Comparison of ENCODE assay signal across 9 mouse cellular contexts in genomic region chr2:155946069-155946468, GRCm38 (mm10). TPM values are rescaled to one million over a fixed set of nuclear protein-coding genes. Genes with fewer than 3 reads are reported as not detected.
DNase-seq lines count a peak whose midpoint lies in the region; ATAC-seq and TF ChIP-seq lines count a peak whose summit lies in the region.
"Had no signal": no experiment of that assay in that cellular context is flagged by ENCODE, and none has a peak within 500 bp of the region (broad histone marks: within the 10 kb centered on the region; RNA-seq: fewer than 3 reads in every experiment).

No protein-coding gene starts in this region.

- DNase-seq in heart, adult 11 months: peak; percentile 89
- DNase-seq in B cell, adult 2 months: peak; percentile 80
- DNase-seq in brain, embryonic 14.5 days (ENCODE audit: low read depth): peak; percentile 80
- DNase-seq in kidney, postnatal 36 days: peak; percentile 46 to 88
- DNase-seq in lung, postnatal 36 days: peak; percentile 68
- peak; percentile 43 to 68 for DNase-seq in spleen, postnatal 14 days (ENCODE audit: low spot score in 2 of 2)

- TF ChIP-seq POLR2A in brain, embryonic 14.5 days (IDR thresholded peaks at IDR 0.05; ENCODE audit: borderline replicate concordance, extremely low read depth, insufficient read depth, insufficient read length, poor library complexity, severe bottlenecking): no peak

- H3K36me3 ChIP-seq in heart, embryonic 12.5 days: no peaks in the 10 kb centered on the region
- H3K36me3 ChIP-seq in forebrain, embryonic 13.5 days (ENCODE audit: poor library complexity, severe bottlenecking): no peaks in the 10 kb centered on the region
- H3K36me3 ChIP-seq: neural tube, embryonic 12.5 days had no signal

- peaks cover 29% of the 10 kb centered on the region; the same call in 1 of the 2 replicates for H3K27me3 ChIP-seq in heart, embryonic 12.5 days (replicated peaks)
- no peaks in the 10 kb centered on the region for H3K27me3 ChIP-seq in forebrain, embryonic 13.5 days
- H3K27me3 ChIP-seq: neural tube, embryonic 12.5 days had no signal

- 7% methylated on average over 7 of the region's 7 CpGs for WGBS in heart, embryonic 12.5 days
- WGBS in forebrain, embryonic 13.5 days: 3% methylated on average over 7 of the region's 7 CpGs

- H3K4me3 ChIP-seq in heart, embryonic 12.5 days: no peak overlapping the region
- H3K4me3 ChIP-seq in forebrain, embryonic 13.5 days: no peak overlapping the region
- H3K4me3 ChIP-seq: neural tube, embryonic 12.5 days had no signal

- H3K9ac ChIP-seq in heart, embryonic 12.5 days: no peak overlapping the region
- no peak overlapping the region for H3K9ac ChIP-seq in forebrain, embryonic 13.5 days
- H3K9ac ChIP-seq: neural tube, embryonic 12.5 days had no signal

- H3K4me2 ChIP-seq in heart, embryonic 12.5 days: no peak overlapping the region
- no peak overlapping the region for H3K4me2 ChIP-seq in forebrain, embryonic 13.5 days
- H3K4me2 ChIP-seq: neural tube, embryonic 12.5 days had no signal

- TF ChIP-seq CTCF in brain, embryonic 14.5 days (IDR thresholded peaks at IDR 0.05; ENCODE audit: borderline replicate concordance, extremely low read depth, insufficient read depth, insufficient read length): peak; percentile 88

- H3K4me1 ChIP-seq in heart, embryonic 12.5 days (replicated peaks): peaks cover 17% of the 10 kb centered on the region
- peaks cover 45% of the 10 kb centered on the region for H3K4me1 ChIP-seq in forebrain, embryonic 13.5 days

- ATAC-seq in heart, embryonic 12.5 days (ENCODE audit: insufficient number of reproducible peaks, low FRiP score): no peak
- peak; percentile 33; the same call in 1 of the 2 replicates for ATAC-seq in forebrain, embryonic 13.5 days

- no peak overlapping the region for H3K27ac ChIP-seq in heart, embryonic 12.5 days (ENCODE audit: poor library complexity, severe bottlenecking)
- no peak overlapping the region for H3K27ac ChIP-seq in forebrain, embryonic 13.5 days
- H3K27ac ChIP-seq: neural tube, embryonic 12.5 days had no signal

- no peaks in the 10 kb centered on the region for H3K9me3 ChIP-seq in heart, embryonic 12.5 days (replicated peaks)
- H3K9me3 ChIP-seq in forebrain, embryonic 13.5 days (replicated peaks): no peaks in the 10 kb centered on the region
- H3K9me3 ChIP-seq: neural tube, embryonic 12.5 days had no signal

RNA-seq across cellular contexts. Expression of gene Gdf5, which starts 0.9 kb away (rescaled TPM):
- 0.36 and 0.42 TPM in 2 replicates for polyA plus RNA-seq in heart, embryonic 12.5 days (2016; fragmentation: Nextera tagmentation; extraction: Ambion mirVana)
- polyA plus RNA-seq in brain, embryonic 14.5 days (2012; rRNA removed): 1.4 and 1.7 TPM in 2 replicates
- 2.4 and 4.0 TPM in 2 replicates for polyA plus RNA-seq in forebrain, embryonic 13.5 days (2015; fragmentation: Nextera tagmentation; extraction: Ambion mirVana)

RNA-seq across cellular contexts. Expression of gene Gm15557, which starts 5.5 kb away (rescaled TPM):
- not detected in 2 replicates for polyA plus RNA-seq in heart, embryonic 12.5 days (2016; fragmentation: Nextera tagmentation; extraction: Ambion mirVana)
- polyA plus RNA-seq in brain, embryonic 14.5 days (2012; rRNA removed): not detected in 2 replicates
- polyA plus RNA-seq in forebrain, embryonic 13.5 days (2015; fragmentation: Nextera tagmentation; extraction: Ambion mirVana): not detected in 2 replicates
- polyA plus RNA-seq: neural tube, embryonic 12.5 days had no signal

RNA-seq across cellular contexts. Expression of gene Cep250, which starts 10.2 kb away (rescaled TPM):
- polyA plus RNA-seq in heart, embryonic 12.5 days (2016; fragmentation: Nextera tagmentation; extraction: Ambion mirVana): 10.7 and 13.0 TPM in 2 replicates
- polyA plus RNA-seq in brain, embryonic 14.5 days (2012; rRNA removed): 16.0 and 23.7 TPM in 2 replicates
- polyA plus RNA-seq in forebrain, embryonic 13.5 days (2015; fragmentation: Nextera tagmentation; extraction: Ambion mirVana): 23.1 and 25.4 TPM in 2 replicates

RNA-seq across cellular contexts. Expression of gene Uqcc1, which starts 16.0 kb away (rescaled TPM):
- polyA plus RNA-seq in heart, embryonic 12.5 days (2016; fragmentation: Nextera tagmentation; extraction: Ambion mirVana): 96.6 and 110 TPM in 2 replicates
- polyA plus RNA-seq in brain, embryonic 14.5 days (2012; rRNA removed): 40.4 and 44.9 TPM in 2 replicates
- polyA plus RNA-seq in forebrain, embryonic 13.5 days (2015; fragmentation: Nextera tagmentation; extraction: Ambion mirVana): 69.9 and 73.5 TPM in 2 replicates
